Mouse (Mus musculus) cerebellum, postnatal 4 days (tissue): ENCODE data around the gene Nacad.
"Not testable (repeated sequence)": the region's sequence is repeated elsewhere in the genome, so short reads cannot be mapped to it uniquely, and the experiment has no call there.

Source experiments
- DNase-seq, 2 experiments: peaks; one replicate each; pipeline ENCODE4 v3.0.0; 2022; ENCODE audit warnings: low spot score in 2 of 2, mixed read lengths in 1 of 2

Gene Nacad

DNA sequence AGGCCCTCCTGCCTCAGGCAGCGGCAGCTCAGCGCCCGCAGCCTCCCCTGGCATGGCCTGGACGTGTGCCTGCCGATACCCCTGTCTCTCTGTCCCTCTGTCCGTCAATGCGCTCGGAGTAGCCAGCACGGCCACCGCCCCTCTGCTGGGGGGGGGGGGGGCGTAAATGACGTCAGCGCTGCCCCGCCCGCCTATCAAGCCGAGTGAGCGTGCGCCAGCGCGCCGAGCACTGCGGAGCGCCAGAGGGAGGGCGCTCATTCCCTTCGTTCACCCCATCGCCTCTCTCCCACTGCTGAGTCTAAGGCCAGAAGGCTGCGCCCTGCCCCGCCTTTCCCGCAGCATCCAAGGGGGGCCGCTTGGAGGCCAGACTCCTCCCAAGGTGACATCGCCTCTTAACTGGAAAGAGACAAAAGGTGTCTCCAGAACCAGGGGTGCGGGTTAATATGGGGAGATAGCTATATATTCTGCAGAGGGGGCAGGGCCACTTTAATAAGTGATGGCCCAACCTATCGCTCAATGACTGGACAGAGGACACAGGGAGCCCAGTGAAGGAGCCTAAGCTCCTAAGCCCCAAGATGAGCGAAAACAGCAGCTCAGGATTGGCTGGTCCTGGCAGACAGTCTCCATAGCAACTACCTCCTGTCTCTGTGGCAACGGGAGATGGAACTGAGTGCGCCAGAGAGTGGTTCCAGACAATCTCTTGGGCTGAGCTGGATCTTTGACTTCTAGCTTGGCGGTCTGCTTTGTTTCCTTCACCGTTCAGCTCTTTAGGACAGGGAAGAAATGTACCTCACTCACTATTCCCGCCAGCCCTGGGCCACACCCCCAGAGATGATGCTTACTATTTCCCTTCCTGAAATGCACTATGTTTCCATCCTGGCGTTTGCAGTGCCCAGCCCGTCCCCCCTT lies at the start of gene Nacad:
TSS of gene Nacad (minus strand) at position 563 of the 909 bp plus-strand sequence.
- DNase-seq = peak; percentile 52 to 72

DNA sequence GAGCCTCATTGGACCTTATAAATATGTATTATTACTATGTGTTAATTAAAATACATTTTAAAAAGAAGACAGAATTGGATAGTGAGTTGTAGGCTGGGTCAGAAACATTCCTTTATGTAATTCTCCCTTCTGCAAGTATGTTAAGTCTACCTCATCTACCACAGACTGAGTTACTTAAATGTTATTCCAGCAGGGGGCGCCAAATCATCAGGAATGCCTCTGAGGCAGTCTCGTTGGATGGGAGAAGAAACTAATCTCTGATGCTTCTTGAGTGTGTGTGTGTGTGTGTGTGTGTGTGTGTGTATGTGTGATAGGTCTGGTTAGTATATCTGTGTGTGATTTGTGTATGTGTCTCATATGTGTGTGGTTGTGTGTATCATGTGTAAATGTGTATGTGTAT lies 49.0 kb upstream of the Nacad start:
- DNase-seq = peak; percentile 75 to 88

DNA sequence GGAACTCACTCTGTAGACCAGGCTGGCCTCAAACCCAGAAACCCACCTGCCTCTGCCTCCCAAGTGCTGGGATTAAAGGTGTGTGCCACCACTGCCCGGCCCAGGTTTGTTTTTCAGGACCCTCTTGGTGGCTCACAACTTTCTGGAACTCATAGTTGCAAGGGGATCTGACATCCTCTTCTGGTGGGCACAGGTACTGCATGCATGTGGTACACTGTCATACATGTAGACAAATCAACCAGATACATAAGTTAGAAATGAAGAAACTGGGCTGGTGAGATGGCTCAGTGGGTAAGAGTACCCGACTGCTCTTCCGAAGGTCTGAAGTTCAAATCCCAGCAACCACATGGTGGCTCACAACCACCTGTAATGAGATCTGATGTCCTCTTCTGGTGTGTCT lies 47.1 kb upstream of the Nacad start:
- not testable (repeated sequence) for DNase-seq

DNA sequence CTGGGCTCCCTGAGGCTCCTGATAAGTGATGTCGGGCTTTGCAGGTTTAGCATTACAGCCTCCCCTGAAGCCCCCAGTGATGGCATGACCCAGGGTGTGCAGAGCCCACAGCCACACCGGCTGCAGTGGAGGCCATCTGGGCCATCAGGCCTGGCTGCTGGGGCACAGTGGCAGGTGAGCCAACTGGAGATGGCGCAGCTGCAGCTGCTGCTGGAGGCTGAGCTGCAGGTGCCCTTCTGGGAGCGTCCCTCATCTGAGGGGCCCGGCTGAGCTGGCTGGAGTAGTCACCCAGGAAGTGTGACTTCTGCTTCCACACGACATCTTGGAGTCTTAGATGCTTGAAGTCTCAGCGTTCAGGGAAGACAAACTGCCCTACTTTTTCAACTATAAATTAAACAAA lies 44.7 kb upstream of the Nacad start:
- no peak for DNase-seq

DNA sequence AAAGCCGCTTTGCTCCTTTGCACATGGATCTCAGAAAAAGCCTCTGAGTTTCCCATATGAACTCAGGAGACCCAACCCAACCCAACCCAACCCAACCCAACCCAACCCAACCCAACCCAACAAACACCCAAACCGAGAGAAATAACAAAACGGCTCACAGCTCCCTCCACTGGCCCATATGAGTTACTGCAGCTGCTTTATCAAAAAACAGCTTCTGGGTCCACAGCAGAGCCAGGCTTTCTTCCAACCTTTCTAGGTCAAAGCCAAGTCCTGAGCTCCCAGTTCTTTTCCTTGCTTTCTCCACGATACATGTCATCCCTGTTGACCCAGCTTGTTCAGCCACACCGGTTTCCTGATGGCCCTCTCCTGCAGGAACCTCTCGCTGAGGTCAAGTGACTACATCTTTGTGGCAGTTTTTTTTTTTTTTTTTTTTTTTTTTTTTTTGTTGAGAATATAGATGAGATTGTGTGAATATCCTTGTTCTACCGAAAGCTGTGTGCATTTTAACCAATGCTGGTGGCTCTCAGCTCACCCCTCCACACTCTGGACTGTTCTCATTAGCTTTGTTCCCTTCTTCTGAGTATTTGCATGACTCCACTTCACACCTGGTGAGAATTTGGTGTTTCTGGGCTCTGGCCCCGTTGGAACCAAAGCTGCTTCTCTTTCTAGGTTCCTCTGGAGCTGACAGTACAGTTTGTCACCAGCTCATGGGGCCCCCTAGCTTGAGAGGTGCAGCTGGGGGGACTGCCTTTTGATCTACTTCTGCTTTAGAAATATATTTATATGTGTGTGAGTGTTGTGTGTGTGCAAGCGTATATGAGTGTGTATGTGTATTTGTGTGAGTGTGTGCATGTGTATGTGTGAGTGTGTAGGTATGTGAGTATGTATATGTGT lies 42.2 kb upstream of the Nacad start:
- DNase-seq = no peak

DNA sequence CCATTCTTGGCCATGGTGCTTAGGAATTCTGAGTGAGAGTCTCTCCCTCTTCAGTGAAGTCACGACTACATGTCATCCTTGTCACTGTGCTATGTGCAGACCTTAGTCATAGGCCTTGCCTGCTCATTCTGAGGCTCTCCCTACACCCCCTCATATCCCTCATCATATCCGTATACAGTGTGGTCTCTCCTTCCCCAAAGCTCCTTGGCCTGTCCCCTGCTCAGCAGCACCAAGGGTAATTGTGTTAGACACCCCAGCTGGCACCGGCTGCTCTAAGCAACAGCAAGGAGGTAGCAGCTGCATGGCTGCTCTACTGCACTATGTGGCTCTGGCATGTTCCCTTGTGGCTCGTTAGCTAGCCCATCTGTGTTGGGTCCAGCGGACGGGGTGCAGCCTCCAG lies 38.7 kb upstream of the Nacad start:
- DNase-seq = no peak

DNA sequence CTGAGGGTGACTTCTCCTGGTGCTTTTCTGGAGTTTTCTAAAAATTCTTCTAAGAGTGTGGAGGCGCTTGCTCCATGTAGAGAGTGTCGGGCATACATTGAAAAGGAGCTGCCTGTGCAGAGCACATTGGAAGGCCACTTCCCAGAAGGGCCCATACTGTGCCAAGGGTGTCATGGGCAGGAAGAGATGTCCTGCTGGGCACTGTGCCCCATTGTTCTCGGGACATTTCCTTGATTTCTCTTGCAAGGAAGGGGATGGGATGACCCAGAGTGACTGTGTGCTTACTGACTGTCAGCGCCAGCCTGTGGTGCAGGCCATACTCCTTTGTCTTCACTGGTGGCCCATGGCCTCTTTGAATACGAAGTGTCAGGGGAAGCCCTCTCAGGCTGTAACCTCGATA lies 33.2 kb upstream of the Nacad start:
- no peak for DNase-seq

DNA sequence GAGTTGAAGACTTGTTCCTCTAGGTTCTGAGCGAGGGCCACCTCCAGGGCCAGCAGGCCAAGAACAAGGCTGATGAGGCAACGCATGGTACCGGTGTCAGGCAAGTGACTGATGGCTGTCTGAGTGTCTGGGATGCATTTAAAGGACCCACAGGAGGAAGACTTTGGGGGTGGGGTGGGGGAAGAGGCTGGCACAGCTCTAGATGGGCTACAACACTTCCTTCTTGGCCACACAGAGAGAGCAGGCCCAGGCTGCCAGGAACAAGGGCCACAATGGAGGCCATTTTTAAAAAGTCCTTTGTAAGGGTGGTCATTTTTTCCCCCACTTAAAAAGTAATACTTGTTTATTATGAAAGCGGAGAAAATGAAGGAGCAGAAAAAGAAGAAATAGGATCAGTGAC lies 32.7 kb upstream of the Nacad start, which contains the start of gene Wap:
TSS of gene Wap (minus strand) at position 101 of the 400 bp plus-strand sequence.
- no peak for DNase-seq

DNA sequence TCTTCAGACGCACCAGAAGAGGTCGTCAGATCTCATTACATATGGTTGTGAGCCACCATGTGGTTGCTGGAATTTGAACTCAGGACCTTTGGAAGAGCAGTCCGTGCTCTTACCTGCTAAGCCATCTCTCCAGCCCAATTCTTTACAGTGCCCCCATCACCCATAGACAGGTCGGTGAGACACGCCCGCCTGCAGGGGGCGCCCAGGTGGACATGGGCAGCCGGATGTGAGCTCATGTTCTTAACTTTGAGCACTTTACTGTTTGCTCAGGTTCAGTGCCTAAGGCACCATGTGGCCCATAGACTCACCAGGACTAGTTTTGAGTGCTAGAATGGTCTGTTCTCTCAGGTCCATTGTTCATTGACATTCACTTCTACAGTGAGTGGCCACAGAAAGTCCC lies 30.3 kb upstream of the Nacad start:
- DNase-seq = no peak

DNA sequence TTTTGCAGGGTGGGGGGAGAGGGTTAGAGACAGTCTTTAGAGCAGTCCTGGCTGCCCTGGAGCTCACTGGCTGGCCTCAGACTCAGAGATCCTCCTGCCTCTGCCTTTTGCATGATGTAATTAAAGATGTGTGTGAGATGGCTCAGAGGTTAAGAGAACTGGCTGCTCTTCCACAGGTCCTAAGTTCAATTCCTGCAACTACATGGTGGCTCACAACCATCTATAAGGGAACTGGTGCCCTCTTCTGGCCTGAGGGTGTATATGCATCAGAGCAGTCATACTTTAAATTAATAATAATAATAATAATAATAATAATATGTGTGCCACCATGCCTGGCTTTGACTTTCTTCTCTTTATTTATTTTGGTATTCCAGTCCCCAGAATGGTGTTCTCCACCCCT lies 23.8 kb upstream of the Nacad start:
- DNase-seq = no peak

DNA sequence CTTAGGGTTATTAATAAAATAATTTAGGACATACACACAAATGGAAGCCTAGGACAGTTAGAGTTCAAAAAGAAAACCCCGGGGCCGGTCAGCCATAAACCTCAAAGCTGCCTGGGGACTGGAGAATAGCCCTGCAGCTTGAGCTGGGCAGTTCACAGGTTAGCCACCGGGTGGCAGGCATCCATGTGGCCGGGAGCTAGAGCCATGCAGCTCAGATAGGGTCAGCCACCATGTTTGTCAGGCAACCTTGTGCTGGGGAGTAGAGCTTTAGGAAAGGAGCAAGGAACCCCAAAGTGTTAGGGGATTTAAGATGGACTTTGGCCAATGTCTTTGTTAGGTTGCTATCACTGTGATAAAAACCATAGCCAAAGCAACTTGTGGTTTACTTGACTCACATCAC lies 22.7 kb upstream of the Nacad start:
- DNase-seq = peak in 1 of 2 experiments; percentile 47

DNA sequence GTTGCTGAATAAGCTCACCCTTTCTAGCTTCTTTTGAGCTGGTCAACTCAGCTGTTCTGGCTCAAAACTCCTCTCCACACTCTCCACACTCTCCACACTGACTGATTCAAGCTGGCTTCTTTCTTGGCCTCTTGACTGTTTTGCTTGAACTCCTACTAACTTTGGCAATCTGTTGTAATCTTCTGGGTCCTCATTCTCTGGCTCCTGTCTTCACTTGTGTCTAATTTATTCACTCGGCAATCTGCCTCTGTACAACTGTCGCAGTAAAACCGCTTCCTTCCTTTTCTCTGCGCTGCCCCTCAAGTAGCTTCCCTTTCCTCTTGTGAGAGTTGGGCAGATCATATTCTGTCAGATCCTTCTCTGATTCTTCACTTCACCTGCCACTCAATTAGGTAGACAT lies 21.9 kb upstream of the Nacad start:
- no peak for DNase-seq

DNA sequence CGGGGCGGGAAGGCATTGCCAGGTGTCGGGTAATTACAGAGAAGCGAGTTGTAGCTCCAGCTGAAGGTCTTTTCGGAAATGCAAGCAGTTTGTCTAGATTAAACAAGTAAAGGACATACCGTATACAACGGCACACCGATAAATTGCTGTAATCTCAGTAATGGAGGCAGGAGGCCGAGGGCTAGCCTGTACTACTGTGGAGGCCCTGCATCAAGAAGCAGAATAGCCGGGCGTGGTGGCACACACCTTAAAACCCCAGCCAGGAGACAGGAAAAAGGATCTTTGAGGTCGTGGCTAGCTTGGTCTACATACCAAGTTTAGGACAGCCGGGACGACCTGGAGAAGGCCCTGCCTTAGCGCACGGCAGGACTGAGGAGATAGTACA lies 20.5 kb upstream of the Nacad start:
- DNase-seq = peak in 1 of 2 experiments; percentile 12

DNA sequence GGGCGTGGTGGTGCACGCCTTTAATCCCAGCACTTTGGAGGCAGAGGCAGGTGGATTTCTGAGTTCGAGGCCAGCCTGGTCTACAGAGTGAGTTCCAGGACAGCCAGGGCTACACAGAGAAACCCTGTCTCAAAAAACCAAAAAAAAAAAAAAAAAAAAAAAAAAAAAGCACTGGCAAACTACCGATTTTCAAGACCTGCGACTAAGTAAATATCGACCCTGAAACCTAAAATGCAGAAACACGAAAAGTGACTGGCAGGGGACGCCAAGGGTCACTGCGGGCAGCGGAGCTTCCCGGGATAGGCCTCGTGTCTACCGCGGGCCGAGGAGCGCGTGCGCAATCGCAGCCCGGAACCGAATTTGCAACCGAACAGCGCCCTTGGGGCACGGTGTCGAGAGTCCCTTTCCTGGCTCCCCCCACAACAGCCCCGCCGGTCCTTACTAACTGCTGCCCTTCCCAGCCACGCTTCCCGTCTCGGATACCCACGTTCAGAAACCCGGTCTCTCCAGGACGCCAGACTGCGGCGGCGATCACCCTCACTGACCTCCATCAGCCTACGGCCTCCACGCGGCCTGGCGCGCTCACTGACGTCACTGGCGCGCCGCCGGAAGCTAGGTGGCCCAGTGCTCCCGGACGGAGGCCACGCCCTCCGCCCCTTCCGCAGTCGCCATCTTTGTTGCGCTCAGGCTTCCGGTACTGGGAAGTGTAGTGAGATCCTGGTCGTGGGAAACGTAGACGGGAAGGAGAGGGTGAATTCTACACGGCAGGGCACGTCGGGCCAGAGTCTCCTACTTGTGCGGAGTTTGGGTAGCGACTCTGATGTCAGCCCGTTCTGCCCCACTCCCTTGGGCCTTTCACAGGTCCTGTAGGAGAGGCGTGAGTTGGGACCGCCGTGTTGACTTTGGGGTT lies 19.9 kb upstream of the Nacad start, which contains the start of gene Tbrg4:
TSS of gene Tbrg4 (minus strand) at position 590 of the 910 bp plus-strand sequence.
- DNase-seq = peak; percentile 78 to 94

DNA sequence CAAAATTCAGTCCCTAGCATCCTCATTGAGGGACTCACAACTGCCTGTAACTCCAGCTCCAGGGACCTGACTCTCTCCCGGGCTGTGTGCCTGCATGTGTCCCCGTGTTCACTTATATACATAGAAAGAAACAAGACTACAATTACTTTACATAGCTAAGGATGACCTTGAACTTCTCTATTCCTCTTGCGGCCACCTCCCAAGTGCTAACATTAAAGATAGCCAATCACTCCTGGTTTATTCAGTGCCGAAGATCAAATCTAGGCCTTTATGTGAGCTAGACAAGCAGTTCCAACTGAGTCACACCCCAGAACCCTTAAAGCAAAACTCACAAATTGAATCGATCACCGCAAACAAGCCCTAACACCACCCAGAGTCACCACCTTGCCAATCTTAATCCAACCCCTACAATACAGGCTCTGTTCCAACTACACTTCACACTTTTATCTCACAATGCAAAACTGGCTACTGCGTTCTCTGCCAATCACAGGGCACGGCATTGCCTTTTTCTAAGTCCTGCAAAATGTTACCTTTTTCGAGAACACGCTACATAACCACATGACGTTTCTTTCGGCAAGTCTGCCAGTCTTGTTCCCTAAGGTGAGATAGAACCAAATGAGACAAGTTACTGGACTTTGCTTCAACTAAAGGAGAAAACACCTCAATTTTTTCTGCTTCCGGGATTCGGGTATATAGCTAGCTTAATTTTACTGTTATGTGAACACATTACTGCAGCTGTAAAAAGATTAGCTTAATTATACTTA lies 18.9 kb upstream of the Nacad start:
- no peak for DNase-seq

DNA sequence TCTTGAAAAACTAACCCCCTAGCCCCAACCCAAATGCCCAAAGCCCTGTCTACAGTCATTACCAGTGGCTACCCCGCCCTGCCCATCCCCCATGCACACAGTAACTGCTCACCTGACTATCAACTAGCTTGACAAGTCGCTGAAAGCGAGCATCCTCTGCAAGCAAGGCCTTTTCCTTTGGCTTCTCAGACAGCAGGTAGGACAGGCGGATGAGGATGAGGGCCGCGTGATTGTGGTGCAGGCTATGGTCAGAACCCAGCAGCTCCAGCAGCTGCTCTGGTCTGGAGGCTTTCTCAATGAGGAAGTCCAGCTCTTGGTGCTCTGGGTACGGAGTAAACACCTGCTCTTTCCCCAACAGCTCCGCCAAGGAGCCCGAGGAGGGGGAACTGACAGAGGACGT lies 17.9 kb upstream of the Nacad start:
- DNase-seq = no peak

DNA sequence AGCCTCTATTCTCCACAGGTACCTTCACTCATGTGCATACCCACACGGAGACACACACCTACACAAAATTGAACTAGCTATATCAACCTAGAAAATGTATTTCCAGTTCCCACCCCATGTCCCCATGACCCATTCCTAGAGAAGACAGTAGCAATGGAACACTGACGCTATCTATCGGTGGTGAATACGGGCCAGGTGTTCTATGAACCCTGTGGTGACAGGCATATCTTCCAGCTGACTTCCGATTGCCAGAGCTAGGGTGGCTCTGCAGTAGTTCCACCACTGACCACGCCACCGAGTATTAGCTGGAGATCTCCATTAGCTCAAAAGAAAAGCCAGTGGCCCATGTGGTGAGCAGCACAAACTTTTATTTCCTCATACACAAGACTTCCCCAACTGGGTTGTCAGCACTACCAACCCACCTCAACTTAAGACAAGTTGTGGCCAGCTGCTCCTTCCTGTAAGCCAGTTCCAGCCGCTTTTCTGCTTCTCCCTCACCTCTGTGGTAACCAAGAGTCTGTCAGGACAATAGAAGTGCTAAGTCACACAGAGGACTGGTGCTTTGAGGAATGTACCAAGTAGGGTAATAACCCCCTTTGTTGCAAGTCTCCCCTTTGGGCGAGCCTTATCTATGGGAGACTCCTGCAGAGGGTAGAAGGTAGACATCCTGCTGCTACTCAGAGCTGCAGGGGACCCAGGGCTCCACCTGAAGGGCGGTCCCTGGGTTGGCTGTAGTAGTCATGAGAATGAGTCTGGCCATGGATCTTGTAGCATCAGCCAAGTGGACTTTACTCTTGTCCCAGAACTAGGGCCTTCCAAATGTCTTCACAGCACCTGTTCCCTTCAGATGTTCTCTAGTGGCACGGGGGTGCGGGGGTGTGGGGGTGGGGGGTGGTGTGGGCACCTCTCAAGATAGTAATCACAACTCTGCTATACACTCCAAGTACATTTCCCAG lies 9.7 kb upstream of the Nacad start:
- DNase-seq = no peak

DNA sequence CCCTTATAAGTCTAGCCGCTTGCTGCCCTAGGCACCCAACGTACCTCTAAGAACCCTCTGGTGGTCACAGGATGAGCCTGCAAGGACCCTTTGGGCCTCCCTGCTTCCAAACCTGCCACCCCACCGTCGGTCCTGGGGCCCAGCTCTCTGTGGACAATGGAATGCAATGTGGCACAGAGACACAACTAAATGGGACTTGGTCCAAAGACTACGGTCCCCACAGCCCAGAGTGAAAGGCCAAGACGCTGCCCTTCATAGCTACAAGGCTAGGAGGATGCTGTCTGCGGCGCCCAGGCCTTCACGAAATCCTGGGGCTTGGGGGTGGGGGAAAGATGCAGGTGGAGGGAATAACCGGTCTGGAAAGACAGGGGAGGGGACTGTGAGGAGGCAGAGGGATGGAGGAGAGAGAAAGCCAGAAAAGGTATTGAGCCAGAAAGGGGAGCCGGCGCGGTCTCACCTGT lies 802 bp downstream of the Nacad start:
- peak in 1 of 2 experiments; percentile 38 for DNase-seq

DNA sequence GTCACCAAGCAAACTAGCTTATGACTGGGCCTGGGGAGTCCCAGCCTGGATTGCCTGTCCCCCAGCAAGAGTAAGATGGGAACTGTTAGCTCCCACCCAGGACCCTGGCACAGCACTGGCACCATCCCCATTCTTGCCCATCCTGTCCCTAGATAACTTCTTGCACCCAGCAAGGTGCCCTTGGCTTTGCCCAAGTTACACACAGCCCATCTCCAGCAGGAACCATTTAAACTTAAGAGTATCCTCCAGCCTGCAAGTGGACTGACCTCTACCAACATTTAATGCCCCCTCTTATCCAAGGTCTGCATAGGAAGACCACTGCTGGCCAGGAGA lies 1.3 kb downstream of the Nacad start:
- DNase-seq = no peak
